Mouse (Mus musculus) ES-Bruce4 (cell line): ENCODE data around the gene Gm20518.

Experiments
- CTCF ChIP-seq: IDR thresholded peaks from one replicate; pipeline ENCODE4 v1.8.1; 2011; ENCODE audit warnings: low read depth, low read length
- EP300 ChIP-seq: IDR thresholded peaks from 2 replicates; pipeline ENCODE4 v1.6.1; 2011; ENCODE audit warnings: low read depth, low read length; ENCODE audit not compliant: insufficient read depth

GRCm38 (mm10) chr16:17928627-17929104 is 37.2 kb upstream of the Gm20518 start:
- TF ChIP-seq CTCF (peak; percentile 34), EP300 (peak; percentile 68; the same call in 1 of the 2 replicates)
